Mouse (Mus musculus) monocyte, adult 2 months (primary cell): ENCODE measurements at regions not wholly inside any gene's neighbourhood (a gene's known extent, or its start where the extent isn't known, plus 50 kb on each side); places are given as distances from the start of the nearest gene placed in this dataset.

Experiments
- DNase-seq, 2 experiments: peaks; one replicate each; pipeline ENCODE4 v3.0.0; 2022; ENCODE audit warnings: low spot score in 2 of 2, low read depth in 1 of 2

GRCm38 (mm10) chr15:56436131-56436530 lies 1041.3 kb downstream of the Slc22a22 start:
- DNase-seq, result no peak

- no peak for DNase-seq
Measured at GRCm38 (mm10) chr15:56425986-56426385, 1051.4 kb downstream of the Slc22a22 start.

- no peak for DNase-seq
Measured at GRCm38 (mm10) chr15:56420681-56421080, 1056.7 kb downstream of the Slc22a22 start.

GRCm38 (mm10) chr15:56391982-56392381 lies 1085.4 kb downstream of the Slc22a22 start:
- DNase-seq, result no peak

DNA sequence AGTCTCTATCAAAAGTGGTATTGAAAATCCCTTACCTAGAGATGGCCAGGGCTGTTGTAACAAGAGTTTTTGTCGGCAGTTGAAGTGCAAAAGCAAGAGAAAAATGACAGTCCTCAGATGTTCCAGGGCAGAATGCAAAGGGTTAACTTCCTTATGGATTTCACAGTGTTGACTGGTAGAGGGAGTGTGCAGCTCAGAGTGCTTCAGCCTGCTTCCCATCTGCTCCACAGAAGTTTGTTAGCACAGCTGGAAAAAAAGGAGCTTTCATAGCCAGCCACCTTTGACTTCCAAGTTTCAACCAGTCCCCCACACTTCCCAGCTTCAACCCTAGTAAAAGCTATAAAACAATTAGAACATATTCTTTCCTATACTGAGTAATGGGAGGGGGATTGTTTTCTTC lies 1098.9 kb downstream of the Slc22a22 start:
- DNase-seq, result no peak

GRCm38 (mm10) chr15:56350903-56351302 lies 1126.5 kb downstream of the Slc22a22 start:
- DNase-seq, result no peak

DNA sequence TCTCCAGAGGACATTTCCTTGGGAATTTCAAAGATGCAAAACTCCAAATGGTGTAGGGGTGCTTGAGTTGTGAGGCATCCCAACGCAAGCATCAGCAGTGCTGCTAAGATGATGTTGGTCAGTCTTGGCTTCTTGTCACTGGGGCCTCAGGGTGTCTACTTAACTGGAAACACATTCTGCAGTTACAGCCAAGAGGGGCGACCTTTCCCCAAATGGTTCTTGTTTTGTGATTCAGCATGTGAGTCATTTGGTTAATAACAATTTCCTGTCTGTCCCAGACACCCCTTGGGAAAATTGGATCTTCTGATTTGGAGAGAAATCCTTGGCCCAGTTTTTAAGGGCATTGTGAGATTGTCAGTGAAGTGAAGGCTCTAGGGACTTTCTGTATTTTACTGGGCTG lies 1131.3 kb downstream of the Slc22a22 start:
- no peak for DNase-seq

- DNase-seq, result no peak
Measured at GRCm38 (mm10) chr15:56344973-56345372, 1132.5 kb downstream of the Slc22a22 start.

DNA sequence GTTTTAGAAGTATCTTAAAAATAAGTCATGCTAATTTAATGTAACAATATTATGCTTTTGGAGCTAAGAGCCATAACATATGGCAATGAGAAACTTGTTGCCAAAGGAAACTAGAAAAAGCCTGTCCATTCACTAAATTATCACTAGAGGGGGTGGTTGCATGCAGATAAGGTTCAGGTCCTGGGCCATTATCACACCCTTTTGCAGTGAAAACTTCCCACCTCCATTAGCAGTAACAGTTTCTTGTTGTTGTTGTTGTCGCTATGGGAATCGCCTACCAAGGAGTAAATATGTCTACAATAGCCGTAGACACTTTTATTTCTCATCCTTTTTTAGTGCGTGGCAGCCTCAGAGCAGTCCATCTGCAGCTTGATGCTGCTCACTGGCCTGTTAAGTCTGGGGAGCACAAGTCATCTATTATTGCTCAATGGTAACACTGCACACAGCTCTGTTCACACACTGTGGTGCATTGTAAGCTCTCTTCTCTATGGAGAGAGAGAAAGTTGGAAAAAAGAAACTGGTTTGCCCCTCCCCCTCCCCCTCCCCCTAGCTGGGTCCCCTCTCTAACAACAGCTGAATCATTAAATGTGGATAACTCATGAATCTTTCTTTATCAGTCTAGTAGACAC lies 1133.0 kb downstream of the Slc22a22 start:
- no peak for DNase-seq

GRCm38 (mm10) chr15:56337879-56338278 lies 1139.5 kb downstream of the Slc22a22 start:
- DNase-seq, result no peak

DNA sequence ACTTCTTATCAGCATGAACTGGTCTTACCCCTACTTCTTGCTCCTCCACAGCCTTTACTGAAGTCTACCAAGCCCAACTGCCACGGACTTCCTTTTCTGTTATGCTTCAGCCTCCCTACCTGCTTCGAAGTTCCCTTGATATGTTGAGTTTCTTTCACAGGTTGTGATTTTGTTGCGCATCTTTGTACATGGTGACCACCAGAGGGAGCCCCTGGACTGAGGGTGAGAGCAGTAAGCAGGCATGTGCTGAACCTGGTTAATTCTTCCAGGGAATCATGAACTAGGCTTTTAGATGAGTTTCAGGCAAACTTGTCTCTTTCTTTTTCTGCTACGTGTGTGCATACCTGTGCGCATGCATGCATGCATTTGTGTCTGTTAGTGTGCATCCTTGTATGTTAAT lies 1141.0 kb downstream of the Slc22a22 start:
- DNase-seq, result no peak

- no peak for DNase-seq
Measured at GRCm38 (mm10) chr15:56335011-56335410, 1142.4 kb downstream of the Slc22a22 start.

DNA sequence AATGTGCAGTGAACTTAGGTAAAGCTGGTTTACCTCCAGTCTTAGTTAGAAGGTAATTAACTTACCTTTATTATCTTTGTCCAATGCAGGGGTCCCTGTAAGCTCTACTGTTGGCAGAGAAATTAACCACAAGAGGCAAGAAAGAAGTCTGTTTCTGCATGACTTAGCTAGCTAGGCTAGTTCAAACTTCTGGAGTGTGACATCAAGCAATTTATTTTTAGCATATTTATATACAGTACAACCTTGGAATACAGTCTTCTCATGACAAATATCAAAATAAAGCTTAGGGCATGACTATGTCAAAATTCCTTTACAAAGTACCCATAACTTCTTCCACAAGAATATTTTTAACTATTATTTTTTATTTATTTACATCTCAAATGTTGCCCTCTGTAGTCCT lies 1156.9 kb downstream of the Slc22a22 start:
- no peak for DNase-seq

- no peak for DNase-seq
Measured at GRCm38 (mm10) chr15:56294910-56295438, 1182.5 kb downstream of the Slc22a22 start.

DNA sequence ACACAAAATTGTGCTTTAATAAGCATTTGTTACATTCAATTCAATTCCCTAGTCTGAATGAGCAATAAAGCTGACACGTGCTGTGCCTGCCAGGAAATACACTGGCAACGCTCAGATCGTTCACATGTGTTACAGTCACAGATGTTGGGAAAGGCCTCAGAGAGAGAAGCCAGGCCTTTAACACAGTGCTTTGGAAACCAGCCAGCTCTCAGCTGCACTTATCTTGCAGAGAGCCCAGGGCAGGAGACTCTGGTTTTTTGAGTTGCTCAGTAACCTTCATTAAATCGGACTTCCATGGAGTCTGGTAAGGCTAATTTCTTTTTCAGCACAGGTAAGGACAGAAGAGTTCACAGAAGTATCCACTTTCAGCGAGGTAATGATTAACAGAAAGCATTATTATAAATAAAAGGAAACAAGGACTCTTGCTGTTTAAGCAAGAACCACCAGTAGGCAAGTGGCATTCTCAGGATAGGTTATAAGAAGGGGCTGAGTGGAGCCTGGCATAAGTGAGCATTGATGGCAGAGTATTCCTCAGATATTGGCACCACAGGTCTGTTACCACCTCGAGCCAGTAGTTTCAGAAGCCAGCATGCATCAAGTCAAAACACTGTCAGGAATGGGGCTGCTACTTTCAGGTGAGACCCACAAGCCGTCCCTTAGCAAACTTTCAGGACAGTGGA lies 1198.7 kb downstream of the Slc22a22 start:
- DNase-seq, result no peak

DNA sequence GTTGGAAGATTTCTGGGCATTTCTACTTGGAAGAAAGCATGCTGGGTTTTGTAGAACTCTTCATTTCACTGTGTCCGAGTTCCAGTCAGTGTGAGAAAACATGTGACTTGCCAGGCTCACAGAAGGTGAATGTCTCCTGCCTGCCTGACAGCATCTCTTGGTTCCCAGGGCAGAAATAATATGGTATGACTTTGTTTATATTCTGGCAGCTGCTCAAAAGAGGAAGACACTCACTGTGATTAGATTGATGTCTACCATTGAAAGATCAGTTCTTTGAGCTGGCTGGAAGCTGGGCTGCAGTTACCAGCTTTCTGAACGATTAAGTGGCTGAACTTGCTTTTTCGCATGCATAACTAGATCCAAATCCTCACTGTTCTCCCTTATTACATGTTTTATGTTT lies 1199.4 kb downstream of the Slc22a22 start:
- no peak for DNase-seq

DNA sequence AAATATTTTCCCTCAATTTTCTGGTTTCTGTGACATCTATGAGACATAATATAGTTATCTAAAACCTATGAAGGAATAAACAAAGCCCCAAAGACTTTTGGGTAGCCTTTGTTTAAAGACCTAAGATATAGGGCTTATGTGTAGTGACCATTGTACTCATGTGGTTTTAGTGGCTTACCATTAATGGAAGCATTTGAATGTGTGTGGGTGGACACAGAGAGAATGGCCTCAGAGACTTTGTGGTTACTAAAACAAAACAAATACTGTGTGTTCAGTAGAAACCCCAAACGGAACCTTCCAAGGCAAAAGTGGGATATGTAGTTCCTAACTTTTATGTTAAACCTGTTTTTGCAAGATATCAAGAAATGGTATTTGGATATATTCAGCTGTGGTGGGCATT lies 1228.7 kb downstream of the Slc22a22 start:
- DNase-seq, result no peak

GRCm38 (mm10) chr15:56244004-56244735 lies 1233.3 kb downstream of the Slc22a22 start:
- no peak for DNase-seq

DNA sequence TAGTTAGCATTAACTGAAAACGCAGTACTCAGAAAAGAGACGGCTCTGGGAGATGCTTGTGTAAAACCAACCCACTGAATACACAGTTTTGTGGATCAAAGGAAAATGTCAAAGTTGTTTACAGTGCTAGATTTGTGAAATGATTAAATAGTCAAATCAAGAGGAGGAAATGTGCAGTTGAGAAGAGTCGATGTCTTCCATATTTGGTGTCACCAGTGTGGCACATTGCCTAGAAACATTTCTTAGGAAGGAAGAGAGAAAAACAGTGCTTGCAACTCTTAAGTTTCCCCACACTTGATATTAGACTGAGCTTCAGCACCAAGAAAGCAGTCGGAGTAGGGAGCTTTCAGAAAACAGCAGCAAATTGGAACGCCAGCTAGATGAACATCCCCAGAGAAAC lies 1274.9 kb downstream of the Slc22a22 start:
- no peak for DNase-seq

- no peak for DNase-seq
Measured at GRCm38 (mm10) chr15:56199336-56199735, 1278.1 kb downstream of the Slc22a22 start.

DNA sequence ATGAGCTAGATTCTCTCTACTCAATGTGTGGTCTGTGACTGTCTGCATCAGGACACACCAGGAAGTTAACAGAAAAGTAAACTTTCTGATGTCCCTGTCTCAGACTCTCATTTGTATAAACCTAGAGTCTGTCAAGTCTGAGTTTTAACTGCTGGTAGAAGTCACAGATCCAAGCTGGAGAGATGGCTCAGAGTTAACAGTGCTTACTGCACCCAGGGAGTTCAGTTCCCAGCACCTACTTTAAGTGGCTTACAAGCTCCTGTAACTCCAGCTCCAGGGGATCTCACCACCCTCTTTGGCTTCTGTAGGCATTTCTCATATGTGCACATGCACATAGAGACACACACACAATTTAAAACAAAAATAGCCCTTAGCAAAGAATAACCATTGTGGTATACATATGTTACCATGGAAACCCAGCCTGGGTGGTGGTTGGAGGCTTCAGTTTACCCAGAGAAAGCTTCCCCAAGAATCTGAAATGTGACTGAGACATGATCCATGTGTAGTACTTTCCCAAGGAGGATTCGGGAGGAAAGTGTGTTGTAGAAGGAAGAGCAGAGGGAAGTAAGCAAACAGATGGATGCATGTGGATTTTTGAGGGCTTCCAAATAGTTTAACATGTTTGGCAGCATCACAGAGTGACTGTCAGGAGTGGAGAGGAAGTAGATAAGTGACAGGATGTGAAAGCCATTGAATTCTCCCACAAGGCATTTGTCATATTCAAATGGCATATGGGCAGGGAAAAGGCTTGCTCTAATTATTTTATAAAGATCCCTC lies 1279.8 kb downstream of the Slc22a22 start:
- no peak for DNase-seq
